Mouse (Mus musculus): ENCODE data around the gene Col16a1. TPM values are rescaled to one million over a fixed set of nuclear protein-coding genes. Genes with fewer than 3 reads are reported as not detected.

Col16a1 gene
- polyA plus RNA-seq, 1 experiment from 2014 or later = 30.4 TPM

DNA sequence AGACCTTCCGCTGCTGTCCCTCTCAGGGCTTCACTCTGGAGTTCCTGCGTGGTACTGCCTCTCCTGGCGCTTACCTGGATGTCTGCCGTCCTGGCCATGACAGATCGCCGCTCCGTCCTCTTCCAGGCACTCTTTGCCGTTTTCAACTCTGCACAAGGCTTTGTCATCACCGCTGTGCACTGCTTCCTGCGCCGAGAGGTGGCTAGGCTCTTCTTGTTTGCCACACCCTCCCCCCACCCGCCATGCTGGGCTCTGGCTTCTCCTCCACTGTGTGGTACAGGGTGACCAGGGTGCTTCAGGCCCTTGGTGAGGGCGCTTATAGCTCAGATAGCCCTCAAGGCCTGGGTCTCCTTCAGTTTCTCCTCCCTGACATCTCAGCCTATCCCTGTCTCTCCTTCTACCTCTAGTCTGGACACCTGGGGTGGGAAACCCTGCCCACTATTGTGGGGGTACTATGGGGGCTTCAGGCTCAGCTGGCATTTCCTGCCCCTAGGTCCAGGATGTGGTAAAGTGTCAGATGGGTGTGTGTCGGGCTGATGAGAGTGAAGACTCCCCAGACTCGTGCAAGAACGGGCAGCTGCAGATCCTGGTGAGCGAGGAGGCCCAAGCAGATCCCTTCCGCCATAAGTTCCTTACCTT, 30.5 kb upstream of the Col16a1 start:
- no peak overlapping the region for H3K4me2 ChIP-seq
- H3K9ac ChIP-seq = no peak overlapping the region
- 47% methylated on average over 18 of the region's 18 CpGs for WGBS
- H3K27ac ChIP-seq (replicated peaks) = no peak overlapping the region
- no peaks in the 10 kb centered on the region for H3K36me3 ChIP-seq
- no peaks in the 10 kb centered on the region for H3K9me3 ChIP-seq
- H3K4me1 ChIP-seq = peaks cover 2% of the 10 kb centered on the region; the same call in 1 of the 2 replicates
- peaks cover 96% of the 10 kb centered on the region for H3K27me3 ChIP-seq (replicated peaks)
- H3K4me3 ChIP-seq = no peak overlapping the region
- ATAC-seq (ENCODE audit: extremely low read depth, insufficient number of reproducible peaks, low FRiP score, low TSS enrichment) = no peak

- no peak overlapping the region for H3K4me2 ChIP-seq
- ATAC-seq (ENCODE audit: extremely low read depth, insufficient number of reproducible peaks, low FRiP score, low TSS enrichment) = no peak
- 71% methylated on average over 8 of the region's 8 CpGs for WGBS
Measured at GRCm38 (mm10) chr4:130022952-130023351, 24.7 kb upstream of the Col16a1 start.

GRCm38 (mm10) chr4:130023511-130024231, 24.0 kb upstream of the Col16a1 start:
- H3K4me1 ChIP-seq = peaks cover 5% of the 10 kb centered on the region; the same call in 1 of the 2 replicates
- WGBS = 57% methylated on average over 10 of the region's 10 CpGs

More at GRCm38 (mm10) chr4:130022952-130023351, 24.7 kb upstream of the Col16a1 start:
- Histone ChIP-seq H3K9ac (no peak overlapping the region), H3K27me3 (replicated peaks) (peaks cover 73% of the 10 kb centered on the region), H3K27ac (replicated peaks) (no peak overlapping the region), H3K36me3 (no peaks in the 10 kb centered on the region), H3K4me3 (no peak overlapping the region), H3K4me1 (peaks cover 5% of the 10 kb centered on the region; the same call in 1 of the 2 replicates), H3K9me3 (no peaks in the 10 kb centered on the region)

DNA sequence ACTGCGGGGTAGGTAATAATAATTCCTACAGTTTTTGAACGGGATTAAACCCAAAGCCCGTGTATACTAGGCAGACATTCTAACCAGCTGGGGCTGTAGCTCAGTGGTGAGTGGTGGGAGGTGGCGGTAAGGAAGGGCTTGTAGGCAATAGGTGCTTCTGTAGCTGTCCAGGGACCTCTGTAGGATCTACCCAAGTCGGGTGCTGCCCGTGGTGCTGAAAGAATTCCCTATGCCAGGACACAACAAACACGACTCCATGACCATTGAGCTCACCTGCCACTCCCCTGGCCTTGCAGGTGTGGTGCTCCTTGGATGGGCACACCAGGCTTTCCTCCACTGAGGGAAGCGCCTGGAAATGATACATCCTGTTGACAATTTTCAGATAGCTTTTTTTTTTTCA, 22.1 kb upstream of the Col16a1 start:
- Histone ChIP-seq H3K27ac (replicated peaks) (no peak overlapping the region), H3K27me3 (replicated peaks) (peaks cover 53% of the 10 kb centered on the region), H3K4me3 (no peak overlapping the region), H3K4me1 (peaks cover 5% of the 10 kb centered on the region; the same call in 1 of the 2 replicates), H3K36me3 (no peaks in the 10 kb centered on the region), H3K4me2 (no peak overlapping the region), H3K9me3 (no peaks in the 10 kb centered on the region), H3K9ac (no peak overlapping the region)
- 39% methylated on average over 8 of the region's 8 CpGs for WGBS
- no peak for ATAC-seq (ENCODE audit: extremely low read depth, insufficient number of reproducible peaks, low FRiP score, low TSS enrichment)

More at GRCm38 (mm10) chr4:130023511-130024231, 24.0 kb upstream of the Col16a1 start:
- ATAC-seq (ENCODE audit: extremely low read depth, insufficient number of reproducible peaks, low FRiP score, low TSS enrichment) = no peak
- H3K4me2 ChIP-seq = no peak overlapping the region
- peaks cover 66% of the 10 kb centered on the region for H3K27me3 ChIP-seq (replicated peaks)
- no peaks in the 10 kb centered on the region for H3K36me3 ChIP-seq
- H3K9me3 ChIP-seq = no peaks in the 10 kb centered on the region
- H3K27ac ChIP-seq (replicated peaks) = no peak overlapping the region
- no peak overlapping the region for H3K4me3 ChIP-seq
- no peak overlapping the region for H3K9ac ChIP-seq

GRCm38 (mm10) chr4:130031146-130031545, 16.5 kb upstream of the Col16a1 start:
- no peak for ATAC-seq (ENCODE audit: extremely low read depth, insufficient number of reproducible peaks, low FRiP score, low TSS enrichment)
- Histone ChIP-seq H3K9me3 (no peaks in the 10 kb centered on the region), H3K4me3 (no peak overlapping the region), H3K9ac (no peak overlapping the region), H3K4me1 (peaks cover 4% of the 10 kb centered on the region; the same call in 1 of the 2 replicates), H3K27ac (replicated peaks) (no peak overlapping the region), H3K36me3 (no peaks in the 10 kb centered on the region), H3K27me3 (replicated peaks) (peaks cover 59% of the 10 kb centered on the region), H3K4me2 (no peak overlapping the region)
- WGBS = 61% methylated on average over 2 of the region's 2 CpGs

GRCm38 (mm10) chr4:130033496-130033895, 14.1 kb upstream of the Col16a1 start:
- ATAC-seq (ENCODE audit: extremely low read depth, insufficient number of reproducible peaks, low FRiP score, low TSS enrichment) = no peak
- Histone ChIP-seq H3K9me3 (no peaks in the 10 kb centered on the region), H3K4me1 (peaks cover 24% of the 10 kb centered on the region), H3K27me3 (replicated peaks) (peaks cover 45% of the 10 kb centered on the region), H3K36me3 (no peaks in the 10 kb centered on the region), H3K4me2 (no peak overlapping the region), H3K27ac (replicated peaks) (no peak overlapping the region), H3K9ac (no peak overlapping the region), H3K4me3 (no peak overlapping the region)
- 64% methylated on average over 7 of the region's 7 CpGs for WGBS

GRCm38 (mm10) chr4:130036112-130036511, 11.5 kb upstream of the Col16a1 start:
- Histone ChIP-seq H3K27ac (replicated peaks) (peak overlapping the region; percentile 71), H3K4me2 (peak overlapping the region; percentile 57), H3K36me3 (no peaks in the 10 kb centered on the region), H3K4me3 (no peak overlapping the region), H3K9ac (0 out of 2 replicates have a peak overlapping the region, but pooled peaks have one; percentile 17), H3K9me3 (no peaks in the 10 kb centered on the region), H3K27me3 (replicated peaks) (peaks cover 37% of the 10 kb centered on the region), H3K4me1 (peaks cover 24% of the 10 kb centered on the region)
- WGBS = 4% methylated on average over 8 of the region's 8 CpGs
- no peak for ATAC-seq (ENCODE audit: extremely low read depth, insufficient number of reproducible peaks, low FRiP score, low TSS enrichment)

DNA sequence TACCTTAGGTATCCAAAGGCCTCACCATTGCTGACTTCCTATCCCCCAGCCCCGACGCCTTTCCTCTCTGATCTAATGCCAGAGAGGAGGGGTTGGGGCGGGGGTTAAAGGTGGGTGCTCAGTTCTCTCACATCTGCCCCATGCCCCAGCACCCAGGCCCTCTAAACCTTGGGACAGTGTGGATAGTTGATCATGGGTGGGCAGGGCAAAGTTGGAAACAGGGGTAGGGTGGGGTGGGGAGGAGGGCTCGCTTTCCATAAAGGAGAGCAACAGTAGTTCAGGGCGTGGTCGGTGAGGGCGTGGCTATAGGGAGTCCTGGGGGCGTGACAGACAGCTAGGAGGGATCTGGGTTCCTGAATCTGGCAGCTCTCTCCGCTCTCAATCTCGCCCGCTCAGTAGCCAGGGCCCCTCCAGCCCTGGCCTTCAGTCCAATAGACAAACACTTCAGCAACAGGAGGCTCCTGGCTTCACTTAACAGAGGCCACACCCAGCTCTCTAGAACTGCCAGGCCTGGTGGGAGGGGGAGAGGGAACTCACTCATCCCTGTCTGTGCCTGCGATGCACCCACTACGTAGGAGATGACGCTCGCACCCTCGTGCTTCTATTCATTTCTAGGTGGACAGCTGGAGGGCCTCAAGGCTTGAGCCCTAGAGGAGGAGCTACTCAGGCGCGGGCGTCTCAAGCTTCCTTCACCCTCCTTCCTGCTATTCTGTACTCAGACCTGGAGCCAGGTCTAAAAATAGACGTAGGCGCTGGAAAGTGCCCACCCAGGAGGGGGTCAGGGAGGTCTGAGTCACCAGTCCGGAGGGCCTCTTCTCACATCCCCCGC, 10.9 kb upstream of the Col16a1 start:
- Histone ChIP-seq H3K4me3 (peak overlapping the region; percentile 21), H3K9me3 (no peaks in the 10 kb centered on the region), H3K36me3 (no peaks in the 10 kb centered on the region), H3K27me3 (replicated peaks) (peaks cover 33% of the 10 kb centered on the region), H3K27ac (replicated peaks) (peak overlapping the region; percentile 71), H3K4me1 (peaks cover 28% of the 10 kb centered on the region), H3K4me2 (peak overlapping the region; percentile 57), H3K9ac (0 out of 2 replicates have a peak overlapping the region, but pooled peaks have one; percentile 17)
- peak; percentile 43; the same call in 1 of the 2 replicates for ATAC-seq (ENCODE audit: extremely low read depth, insufficient number of reproducible peaks, low FRiP score, low TSS enrichment)
- 5% methylated on average over 23 of the region's 23 CpGs for WGBS

- Histone ChIP-seq H3K4me1 (peaks cover 41% of the 10 kb centered on the region), H3K9ac (no peak overlapping the region), H3K27ac (replicated peaks) (no peak overlapping the region), H3K4me3 (no peak overlapping the region), H3K36me3 (no peaks in the 10 kb centered on the region), H3K9me3 (no peaks in the 10 kb centered on the region), H3K4me2 (no peak overlapping the region), H3K27me3 (replicated peaks) (peaks cover 18% of the 10 kb centered on the region)
- no peak for ATAC-seq (ENCODE audit: extremely low read depth, insufficient number of reproducible peaks, low FRiP score, low TSS enrichment)
- 42% methylated on average over 5 of the region's 5 CpGs for WGBS
Measured at GRCm38 (mm10) chr4:130039351-130039750, 8.3 kb upstream of the Col16a1 start.

DNA sequence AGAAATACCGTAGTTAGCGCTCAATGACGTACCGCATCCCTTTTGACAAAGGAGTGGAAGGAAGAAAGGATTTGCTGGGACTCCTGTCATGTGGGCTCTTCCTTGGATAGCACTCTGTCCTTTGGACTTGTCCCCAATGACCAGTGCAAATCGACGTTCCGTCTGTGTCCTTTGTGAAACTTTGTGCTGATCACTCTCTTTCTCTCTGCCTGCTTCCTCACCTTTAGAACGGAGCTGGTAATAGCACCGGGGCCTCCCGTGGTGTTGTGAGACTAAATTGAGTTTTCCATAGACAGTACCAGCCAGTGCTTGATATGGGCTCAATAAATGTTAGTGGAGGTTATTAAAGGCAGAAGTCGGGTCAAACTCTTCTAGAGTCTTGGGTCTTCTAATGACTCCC, 6.6 kb upstream of the Col16a1 start:
- no peaks in the 10 kb centered on the region for H3K36me3 ChIP-seq
- H3K9me3 ChIP-seq = no peaks in the 10 kb centered on the region
- 83% methylated on average over 11 of the region's 11 CpGs for WGBS
- no peak overlapping the region for H3K4me3 ChIP-seq
- H3K4me2 ChIP-seq = no peak overlapping the region
- H3K27ac ChIP-seq (replicated peaks) = no peak overlapping the region
- no peak overlapping the region for H3K9ac ChIP-seq
- ATAC-seq (ENCODE audit: extremely low read depth, insufficient number of reproducible peaks, low FRiP score, low TSS enrichment) = no peak
- peaks cover 48% of the 10 kb centered on the region for H3K4me1 ChIP-seq
- H3K27me3 ChIP-seq (replicated peaks) = peaks cover 3% of the 10 kb centered on the region; the same call in 1 of the 2 replicates

GRCm38 (mm10) chr4:130044211-130044610, 3.4 kb upstream of the Col16a1 start:
- Histone ChIP-seq H3K27ac (replicated peaks) (no peak overlapping the region), H3K36me3 (no peaks in the 10 kb centered on the region), H3K4me3 (no peak overlapping the region), H3K4me1 (peaks cover 54% of the 10 kb centered on the region), H3K4me2 (no peak overlapping the region), H3K27me3 (replicated peaks) (peaks cover 7% of the 10 kb centered on the region; the same call in 1 of the 2 replicates), H3K9ac (no peak overlapping the region), H3K9me3 (no peaks in the 10 kb centered on the region)
- no peak for ATAC-seq (ENCODE audit: extremely low read depth, insufficient number of reproducible peaks, low FRiP score, low TSS enrichment)
- WGBS = 74% methylated on average over 9 of the region's 9 CpGs
